Mouse (Mus musculus) cortical plate, adult 2 months (tissue): Measurements from ENCODE around the gene Hdhd5. TPM values are rescaled to one million over a fixed set of nuclear protein-coding genes. Genes with fewer than 3 reads are reported as not detected.

ENCODE experiments used
- H3K27ac ChIP-seq: fragments of 200-500 bp; 2 replicates; pipeline ENCODE4 v1.5.1; 2012; ENCODE audit warnings: low read length, control low read depth, inconsistent platforms; ENCODE audit not compliant: insufficient read depth
- H3K4me1 ChIP-seq: fragments of 200-500 bp; 2 replicates; pipeline ENCODE4 v1.6.1; 2011; ENCODE audit warnings: low read length; ENCODE audit not compliant: control insufficient read depth, insufficient read depth
- H3K4me3 ChIP-seq: fragments of 200-500 bp; 2 replicates; pipeline ENCODE4 v1.5.1; 2011; ENCODE audit warnings: mild to moderate bottlenecking, low read length, control low read depth; ENCODE audit not compliant: insufficient read depth
- CTCF ChIP-seq: fragments of 200-500 bp; IDR thresholded peaks from 2 replicates; pipeline ENCODE4 v1.5.1; 2011; ENCODE audit warnings: mild to moderate bottlenecking, control low read depth, low read length; ENCODE audit not compliant: insufficient read depth; ENCODE audit errors: extremely low read depth
- POLR2A ChIP-seq: fragments of 200-500 bp; IDR thresholded peaks from 2 replicates; pipeline ENCODE4 v1.6.1; 2011; ENCODE audit warnings: mild to moderate bottlenecking, low read length, control low read depth; ENCODE audit not compliant: insufficient read depth; ENCODE audit errors: extremely low read depth
- polyA plus RNA-seq: library from polyadenylated mRNA; depleted of rRNA; stranded (reverse); fragments of >200 nt; gene quantifications from 2 replicates; pipeline ENCODE4 v1.2.3, GENCODE M21; 2012

The Hdhd5 gene
- polyA plus RNA-seq, 1 experiment = 45.6 TPM

DNA sequence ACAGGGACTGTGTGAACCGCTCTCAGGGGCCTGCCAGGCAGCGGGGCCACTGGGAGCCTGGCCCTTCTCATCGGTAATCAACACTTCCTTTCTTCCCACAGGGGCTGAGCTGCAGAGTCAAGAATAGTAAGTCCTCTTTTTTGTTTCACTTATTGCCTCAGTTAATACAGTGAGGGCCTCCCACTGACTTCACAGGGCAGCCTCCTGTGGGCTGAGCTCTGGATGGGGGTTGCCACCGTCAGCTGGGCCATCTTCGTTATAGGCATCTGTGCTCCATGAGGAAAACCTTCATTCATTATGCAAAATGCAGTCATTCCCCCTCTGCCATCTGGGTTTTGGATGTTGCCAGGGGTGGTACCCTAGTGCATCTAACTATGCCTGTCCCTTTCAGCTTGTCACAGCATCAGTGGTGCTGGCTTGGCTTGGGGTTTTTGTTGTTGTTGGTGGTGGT is 59.1 kb downstream of the Hdhd5 start:
- Histone ChIP-seq H3K4me1 (peaks cover 9% of the 10 kb centered on the region), H3K4me3 (no peak overlapping the region), H3K27ac (0 out of 2 replicates have a peak overlapping the region, but pooled peaks have one; percentile 10)
- TF ChIP-seq CTCF (no peak), POLR2A (no peak)

DNA sequence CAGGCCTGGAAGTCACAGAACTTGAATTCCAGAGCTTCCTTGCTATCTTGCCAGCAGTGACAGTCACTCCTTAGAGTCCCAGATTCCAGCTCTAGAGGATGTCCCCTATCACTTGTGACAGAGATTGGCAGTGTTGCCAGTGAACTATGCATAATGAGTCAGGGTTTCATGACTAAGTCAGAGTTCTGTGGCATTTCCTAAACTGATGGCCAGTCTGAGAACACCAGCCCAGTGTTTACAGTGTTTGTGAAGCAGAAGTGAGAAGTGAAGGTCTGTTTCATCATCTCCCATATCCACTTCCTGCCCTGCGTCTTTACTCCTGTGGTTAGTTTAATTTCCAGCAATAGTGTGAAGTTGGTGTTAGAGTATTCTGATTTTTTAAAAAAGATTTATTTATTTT is 60.5 kb downstream of the Hdhd5 start:
- Histone ChIP-seq H3K4me3 (no peak overlapping the region), H3K4me1 (peaks cover 9% of the 10 kb centered on the region), H3K27ac (no peak overlapping the region)
- TF ChIP-seq POLR2A (no peak), CTCF (no peak)

GRCm38 (mm10) chr6:120469770-120470169 is 61.3 kb downstream of the Hdhd5 start:
- Histone ChIP-seq H3K4me3 (no peak overlapping the region), H3K27ac (no peak overlapping the region), H3K4me1 (peaks cover 9% of the 10 kb centered on the region)
- TF ChIP-seq CTCF (no peak), POLR2A (no peak)

- Histone ChIP-seq H3K4me1 (peaks cover 9% of the 10 kb centered on the region), H3K27ac (no peak overlapping the region), H3K4me3 (no peak overlapping the region)
- TF ChIP-seq CTCF (no peak), POLR2A (no peak)
Measured at GRCm38 (mm10) chr6:120469268-120469667, 61.9 kb downstream of the Hdhd5 start.

DNA sequence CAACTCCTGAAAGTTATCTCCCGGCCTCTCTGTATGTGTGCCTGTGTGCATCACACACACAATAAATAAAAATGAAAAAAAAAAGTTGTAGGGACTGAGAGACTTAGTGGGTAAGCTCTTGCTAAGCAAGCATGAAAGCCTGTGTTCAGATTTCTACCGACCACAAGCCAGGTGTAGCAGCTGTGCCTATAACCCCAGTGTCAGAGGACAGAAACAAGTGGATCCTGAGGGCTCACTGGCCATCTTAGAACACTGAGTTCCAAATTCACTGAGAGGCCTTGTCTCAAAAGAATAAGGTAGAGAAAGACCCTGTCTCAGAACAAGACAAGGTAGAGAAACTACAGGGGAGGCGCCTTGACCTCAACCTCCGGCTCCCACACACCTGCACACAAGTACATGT is 62.9 kb downstream of the Hdhd5 start:
- no peak overlapping the region for H3K4me3 ChIP-seq
- no peak overlapping the region for H3K27ac ChIP-seq
- peaks cover 8% of the 10 kb centered on the region for H3K4me1 ChIP-seq
- TF ChIP-seq CTCF (no peak), POLR2A (no peak)

DNA sequence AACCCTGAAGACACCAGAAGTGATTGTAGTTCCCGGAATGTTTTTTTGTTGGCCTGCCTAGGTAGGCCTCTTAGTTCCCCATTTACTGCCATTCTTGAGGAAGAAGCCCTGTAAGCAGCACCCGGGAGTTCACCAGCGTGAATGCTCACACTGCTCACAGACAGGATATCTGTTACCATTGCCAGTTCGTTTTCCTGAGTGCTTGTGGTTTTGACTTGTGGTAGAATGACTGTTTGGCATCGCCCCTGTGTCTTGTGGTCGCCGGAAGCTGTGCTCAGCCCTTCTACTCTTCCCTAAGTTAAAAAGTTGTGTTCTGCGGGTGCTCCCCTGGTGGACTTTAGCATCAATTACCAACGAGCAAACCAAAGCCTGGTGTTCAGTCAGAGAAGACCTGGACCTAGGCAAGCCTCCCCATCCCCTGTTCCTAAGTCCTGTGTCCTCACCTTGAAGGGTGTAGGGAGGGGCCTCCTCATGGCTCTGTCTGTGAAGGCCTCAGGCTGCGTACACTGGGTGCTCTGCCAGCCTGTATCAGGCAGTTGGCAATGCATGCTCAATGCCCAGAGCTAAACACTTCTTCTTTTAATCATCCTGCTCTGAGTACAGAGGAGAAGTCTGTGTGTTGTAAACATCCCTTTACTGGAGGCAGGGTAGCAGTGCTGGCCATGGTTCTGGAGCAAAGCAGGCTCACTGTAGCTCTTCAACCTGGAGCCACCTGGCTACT is 64.3 kb downstream of the Hdhd5 start:
- no peak overlapping the region for H3K4me3 ChIP-seq
- 0 out of 2 replicates have a peak, but pooled peaks cover under 1% of the 10 kb centered on the region for H3K4me1 ChIP-seq
- no peak for TF ChIP-seq CTCF
- TF ChIP-seq POLR2A = no peak
- H3K27ac ChIP-seq = no peak overlapping the region

GRCm38 (mm10) chr6:120465393-120465792 is 65.7 kb downstream of the Hdhd5 start:
- Histone ChIP-seq H3K4me1 (no peaks in the 10 kb centered on the region), H3K27ac (no peak overlapping the region), H3K4me3 (no peak overlapping the region)
- TF ChIP-seq POLR2A (no peak), CTCF (no peak)

- TF ChIP-seq CTCF (no peak), POLR2A (no peak)
- Histone ChIP-seq H3K27ac (no peak overlapping the region), H3K4me3 (peak overlapping the region; percentile 43; the same call in 1 of the 2 replicates), H3K4me1 (no peaks in the 10 kb centered on the region)
Measured at GRCm38 (mm10) chr6:120464406-120464939, 66.6 kb downstream of the Hdhd5 start.

DNA sequence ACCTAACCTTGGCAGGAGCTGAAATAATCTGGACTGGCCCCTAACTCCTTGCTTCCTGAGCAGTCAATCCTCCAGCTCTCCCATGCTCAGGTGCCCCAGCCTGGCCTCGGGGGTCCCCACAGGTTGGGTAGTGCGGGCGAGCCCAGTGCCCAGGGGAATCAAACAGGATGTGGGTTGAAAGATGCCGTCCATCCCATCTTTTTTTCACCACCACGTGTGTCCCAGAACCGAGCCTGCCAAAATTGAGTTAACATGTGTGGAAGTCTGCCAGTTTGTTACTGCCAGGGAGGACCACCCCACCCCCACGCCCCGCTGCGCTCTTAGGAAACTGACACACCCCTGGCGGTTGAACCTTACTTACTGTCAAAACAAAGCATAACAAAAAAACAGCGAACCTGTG is 67.2 kb downstream of the Hdhd5 start:
- H3K27ac ChIP-seq = no peak overlapping the region
- TF ChIP-seq CTCF (no peak), POLR2A (no peak)
- H3K4me1 ChIP-seq = no peaks in the 10 kb centered on the region
- H3K4me3 ChIP-seq = peak overlapping the region; percentile 43
